34 mouse cellular contexts compared by ENCODE assay signal in the genomic region with DNA sequence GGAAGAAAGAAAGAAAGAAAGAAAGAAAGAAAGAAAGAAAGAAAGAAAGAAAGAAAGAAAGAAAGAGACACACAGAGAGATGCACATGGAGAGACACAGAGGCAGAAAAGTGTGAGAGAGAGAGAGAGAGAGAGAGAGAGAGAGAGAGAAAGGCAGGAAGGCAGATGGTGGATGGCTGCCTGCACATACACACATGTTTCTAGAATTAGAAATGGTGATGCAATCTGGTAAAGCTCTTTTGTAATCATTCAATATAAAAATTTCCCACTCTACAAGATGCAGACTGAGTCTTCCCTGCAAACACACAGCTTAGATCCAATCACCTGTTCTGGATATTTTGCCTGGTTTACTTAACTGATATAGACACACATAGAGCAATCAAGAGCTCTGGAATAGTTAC. TPM values are rescaled to one million over a fixed set of nuclear protein-coding genes. Genes with fewer than 3 reads are reported as not detected.
DNase-seq lines count a peak whose midpoint lies in the region; ATAC-seq and TF ChIP-seq lines count a peak whose summit lies in the region.
"Had no signal": no experiment of that assay in that cellular context is flagged by ENCODE, and none has a peak within 500 bp of the region (broad histone marks: within the 10 kb centered on the region; RNA-seq: fewer than 3 reads in every experiment).

No protein-coding gene starts in this region.

- ATAC-seq in megakaryocyte progenitor cell, adult 5-6 weeks (replicated peaks; ENCODE audit: poor library complexity): peak; percentile 22; the same call in 1 of the 2 replicates
- ATAC-seq: forebrain, embryonic 16.5 days; Patski had no signal

- DNase-seq in layer of hippocampus, adult 9-11 months: peak; percentile 42
- DNase-seq in layer of hippocampus, postnatal 25 days (ENCODE audit: extremely low spot score in 1 of 2, low spot score in 1 of 2): no peak
- DNase-seq in 3T3-L1 (ENCODE audit: low read depth, low spot score) (peak; percentile 15), 416B (ENCODE audit: low read depth) (peak; percentile 33)
- DNase-seq in urinary bladder, adult 2 months (ENCODE audit: low spot score): no peak
- DNase-seq in gastrocnemius, adult 2 months: no peak
- DNase-seq: cerebellum, adult 18-20 months; gastrocnemius, postnatal 25 days; heart, adult 2 months; heart, postnatal 10 days; kidney, adult 11 months; kidney, postnatal 14 days; liver, embryonic 13.5 days; lung, embryonic 14.5 days; thymus, postnatal 14 days had no signal

- no peak overlapping the region for H3K27ac ChIP-seq in gastrocnemius, adult 2 months
- H3K27ac ChIP-seq: heart, adult 2 months; heart, embryonic 13.5 days; hindbrain, embryonic 14.5 days; limb, embryonic 13.5 days; liver, embryonic 13.5 days; midbrain, embryonic 12.5 days; neural tube, embryonic 13.5 days had no signal

- no peak for TF ChIP-seq CTCF in gastrocnemius, adult 2 months (IDR thresholded peaks at IDR 0.05)

- intact Hi-C loops in gastrocnemius, adult 2 months (cut with DNase I): no loop called here

- no peak overlapping the region for H3K4me3 ChIP-seq in gastrocnemius, adult 2 months
- H3K4me3 ChIP-seq: erythroblast, embryonic 14.5 days; heart, adult 2 months; heart, embryonic 13.5 days; limb, embryonic 13.5 days; liver, embryonic 13.5 days; midbrain, embryonic 12.5 days; neural tube, embryonic 13.5 days had no signal

RNA-seq across cellular contexts. Expression of gene Trem3, which starts 1.5 kb away (rescaled TPM):
- total RNA-seq in layer of hippocampus, postnatal 25 days (2021): not detected
- total RNA-seq in megakaryocyte progenitor cell, adult 5-6 weeks (2015): 124 and 147 TPM in 2 replicates
- 113 and 150 TPM in 2 replicates for total RNA-seq in megakaryocyte progenitor cell, adult 5-6 weeks (2017)
- polyA plus RNA-seq in urinary bladder, adult 2 months (2012; rRNA removed): not detected in 2 replicates
- total RNA-seq in gastrocnemius, adult 2 months (2021): not detected
- total RNA-seq: G1E; gastrocnemius, postnatal 25 days; heart, postnatal 10 days; layer of hippocampus, adult 18-20 months; midbrain, postnatal 0 days had no signal
- polyA plus RNA-seq: erythroblast, embryonic 14.5 days; forebrain, embryonic 11.5 days; forebrain, embryonic 16.5 days; G1E; heart, adult 2 months; heart, embryonic 13.5 days; hindbrain, embryonic 14.5 days; kidney, embryonic 14.5 days; midbrain, embryonic 12.5 days; midbrain, postnatal 0 days; stomach, embryonic 14.5 days had no signal

RNA-seq across cellular contexts. Expression of gene Treml4, which starts 15.1 kb away (rescaled TPM):
- not detected for total RNA-seq in layer of hippocampus, postnatal 25 days (2021)
- total RNA-seq in megakaryocyte progenitor cell, adult 5-6 weeks (2015): 0.10 and 0.76 TPM in 2 replicates
- total RNA-seq in megakaryocyte progenitor cell, adult 5-6 weeks (2017): 2.2 and 2.9 TPM in 2 replicates
- polyA plus RNA-seq in urinary bladder, adult 2 months (2012; rRNA removed): 0.49 and 0.89 TPM in 2 replicates
- not detected for total RNA-seq in gastrocnemius, adult 2 months (2021)
- total RNA-seq: gastrocnemius, postnatal 25 days; hematopoietic stem cell, adult 5-6 weeks; layer of hippocampus, adult 18-20 months; left cerebral cortex, adult 8-10 months; left cerebral cortex, postnatal 36 days had no signal
- polyA plus RNA-seq: forebrain, embryonic 11.5 days; forebrain, embryonic 16.5 days; Patski had no signal

RNA-seq across cellular contexts. Expression of gene Trem1, which starts 16.5 kb away (rescaled TPM):
- total RNA-seq in layer of hippocampus, postnatal 25 days (2021): not detected
- 4.8 and 5.9 TPM in 2 replicates for total RNA-seq in megakaryocyte progenitor cell, adult 5-6 weeks (2015)
- total RNA-seq in megakaryocyte progenitor cell, adult 5-6 weeks (2017): 13.1 and 15.3 TPM in 2 replicates
- 0.01 TPM in 1 of 2 replicates, not detected in the other for polyA plus RNA-seq in urinary bladder, adult 2 months (2012; rRNA removed)
- total RNA-seq in gastrocnemius, adult 2 months (2021): not detected
- total RNA-seq: gastrocnemius, postnatal 25 days; layer of hippocampus, adult 18-20 months; left cerebral cortex, postnatal 36 days; midbrain, postnatal 0 days had no signal
- polyA plus RNA-seq: cortical plate, adult 2 months; erythroblast, embryonic 14.5 days; forebrain, embryonic 11.5 days; forebrain, embryonic 16.5 days; G1E; hindbrain, embryonic 14.5 days; kidney, embryonic 14.5 days; lung, embryonic 14.5 days; midbrain, postnatal 0 days; Patski; stomach, embryonic 14.5 days had no signal

RNA-seq across cellular contexts. Expression of gene Treml2, which starts 50.3 kb away (rescaled TPM):
- under 1 TPM; 0.15 to 0.40 TPM for total RNA-seq in layer of hippocampus, postnatal 25 days (2021)
- 42.9 and 54.0 TPM in 2 replicates for total RNA-seq in megakaryocyte progenitor cell, adult 5-6 weeks (2015)
- 43.9 and 50.8 TPM in 2 replicates for total RNA-seq in megakaryocyte progenitor cell, adult 5-6 weeks (2017)
- polyA plus RNA-seq in urinary bladder, adult 2 months (2012; rRNA removed): 0.19 and 0.32 TPM in 2 replicates
- total RNA-seq in gastrocnemius, adult 2 months (2021): not detected
- polyA plus RNA-seq: forebrain, embryonic 16.5 days; kidney, embryonic 14.5 days; neural tube, embryonic 13.5 days; Patski had no signal

Comparison
In these comparisons a context has a peak if more than half of its experiments do, and no peak if none do; other contexts are left out.
1. DNase-seq: peak in layer of hippocampus, adult 9-11 months (single experiment), 3T3-L1 (single experiment) and 416B (single experiment); none in layer of hippocampus, postnatal 25 days (0 of 2), urinary bladder, adult 2 months (single experiment) and gastrocnemius, adult 2 months (single experiment).
2. RNA of gene Trem3, which starts 1.5 kb away (total RNA-seq): 113 to 150 TPM in megakaryocyte progenitor cell, adult 5-6 weeks; not detected in layer of hippocampus, postnatal 25 days and not detected in gastrocnemius, adult 2 months; every median in the first group is over 10 times any median in the second.
3. RNA of gene Trem1, which starts 16.5 kb away (total RNA-seq): 4.8 to 15.3 TPM in megakaryocyte progenitor cell, adult 5-6 weeks; not detected in layer of hippocampus, postnatal 25 days and not detected in gastrocnemius, adult 2 months; every median in the first group is over 4 times any median in the second.